Mouse (Mus musculus) megakaryocyte, embryonic 14.5 days (primary cell): ENCODE data around the gene Fto.

Source experiments
- FLI1 ChIP-seq: IDR thresholded peaks from 2 replicates; pipeline ENCODE4 v1.6.1; 2012; ENCODE audit warnings: low read length, inconsistent platforms, mixed read lengths
- GATA1 ChIP-seq: IDR thresholded peaks from 3 replicates; pipeline ENCODE4 v1.6.1; 2012; ENCODE audit warnings: mixed read lengths, low read length, inconsistent platforms, borderline replicate concordance

- TF ChIP-seq GATA1 = no peak
- no peak for TF ChIP-seq FLI1
Measured at GRCm38 (mm10) chr8:91304481-91305386, 8.6 kb upstream of the Fto start.
